Mouse (Mus musculus) thymus, postnatal 36 days (tissue): ENCODE measurements around the gene Gm21981.

ENCODE experiments used
- DNase-seq, 2 experiments: peaks; one replicate each; pipeline ENCODE4 v3.0.0; 2022; ENCODE audit warnings: mixed read lengths in 2 of 2

The Gm21981 gene

DNA sequence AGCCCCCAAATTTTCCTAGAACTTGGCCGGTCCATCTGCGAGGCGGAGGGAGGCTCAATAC lies at the start of gene Gm21981:
TSS of gene Gm21981 (minus strand) at position 14 of the 61 bp plus-strand sequence.
- DNase-seq = no peak

DNA sequence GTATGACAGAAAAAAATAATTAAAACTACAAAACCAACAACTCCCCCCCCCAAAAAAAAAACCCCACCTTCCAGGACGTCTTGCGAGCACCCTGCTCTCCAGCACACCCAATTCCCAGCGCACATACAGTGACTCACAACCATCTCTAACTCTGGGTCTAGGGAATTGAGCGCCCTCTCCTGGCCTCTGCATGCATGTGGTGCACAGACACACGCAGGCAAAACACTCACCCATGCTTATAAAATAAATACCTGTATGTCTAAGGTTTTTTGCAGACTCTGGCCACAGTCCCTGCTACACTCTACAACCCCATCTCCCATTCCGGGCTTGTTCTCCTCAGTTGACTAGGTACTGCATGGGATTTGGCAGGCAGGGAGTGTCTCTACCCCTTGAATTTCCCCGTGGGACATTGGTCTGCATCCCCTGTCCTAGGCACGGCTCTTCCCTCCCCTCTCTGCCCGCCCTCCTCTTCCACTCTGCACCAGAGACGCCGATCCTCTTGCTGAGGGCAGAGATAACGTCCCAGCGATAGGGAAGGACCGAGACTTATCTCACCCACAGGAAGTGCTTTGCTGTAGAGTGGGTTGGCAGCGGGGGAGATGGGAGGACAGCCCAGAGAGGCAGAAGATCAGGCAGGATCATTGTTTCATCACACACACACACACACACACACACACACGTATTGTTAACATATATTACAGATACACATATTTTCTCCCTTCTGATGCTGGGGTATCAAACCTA lies 48.9 kb upstream of the Gm21981 start:
- peak; percentile 24 to 30 for DNase-seq

DNA sequence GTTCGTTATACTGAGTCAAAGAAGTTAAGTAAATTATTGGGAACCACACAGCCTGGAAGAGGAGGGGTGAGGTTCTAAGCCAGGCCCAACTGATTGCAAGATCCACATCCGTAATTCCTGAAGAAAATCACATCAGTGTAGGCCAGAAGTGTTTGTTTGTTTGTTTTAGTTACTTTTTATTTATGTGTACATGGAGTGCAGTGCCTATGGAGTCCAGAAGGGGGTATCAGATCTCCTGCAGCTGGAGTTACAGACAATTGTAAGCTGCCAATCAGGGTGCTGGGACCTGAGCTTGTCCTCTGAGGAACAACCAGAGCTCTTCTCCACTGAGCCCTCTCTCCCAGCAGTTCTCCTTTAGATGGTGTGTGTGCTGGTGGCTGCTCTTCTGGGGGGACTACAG lies 45.9 kb upstream of the Gm21981 start:
- no peak for DNase-seq

DNA sequence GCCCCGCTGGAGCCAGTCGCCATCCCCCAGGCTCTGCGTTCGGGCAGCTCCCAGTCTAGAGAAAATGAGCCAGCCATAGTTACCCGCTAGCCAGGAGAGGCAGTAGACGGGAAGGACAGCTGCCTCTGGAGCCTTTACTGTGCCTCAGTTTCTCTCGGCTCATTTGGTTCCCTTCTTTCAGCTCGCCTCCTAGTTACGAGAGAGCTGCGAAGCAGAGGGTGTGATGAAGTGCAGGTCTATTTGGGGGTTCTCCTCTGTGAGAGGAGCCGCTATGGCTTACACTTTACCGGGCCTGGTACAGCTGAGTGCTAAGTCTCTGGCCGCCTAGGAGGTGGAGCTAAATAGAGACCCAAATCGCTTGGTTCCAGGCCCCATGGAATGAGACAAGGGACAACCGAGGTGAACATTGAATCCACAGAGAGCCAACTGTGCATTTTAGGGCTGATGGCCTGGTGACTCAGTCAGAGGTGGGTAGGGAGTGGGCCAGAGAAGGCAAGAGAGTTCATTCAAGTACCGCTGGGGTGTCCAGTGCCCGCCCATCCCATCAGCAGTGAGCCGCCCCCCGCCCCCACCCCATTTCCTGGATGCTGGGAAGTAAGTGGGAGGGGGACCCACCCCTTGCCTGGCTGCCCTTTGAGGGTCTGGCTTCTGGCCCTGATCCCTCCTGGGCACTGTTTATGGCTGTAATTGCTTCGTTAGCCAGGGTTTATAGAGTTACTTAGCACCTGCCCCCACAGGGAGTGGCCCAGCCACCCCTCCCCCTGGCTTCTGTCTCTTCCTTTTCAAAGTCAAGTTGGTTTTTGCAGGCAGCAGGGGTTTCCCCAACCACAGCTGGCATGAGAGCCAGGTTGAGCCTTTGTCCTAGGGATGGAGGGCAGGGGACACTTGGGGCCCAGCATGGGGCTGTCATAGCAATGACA lies 44.9 kb upstream of the Gm21981 start:
- DNase-seq = peak; percentile 40 to 55

DNA sequence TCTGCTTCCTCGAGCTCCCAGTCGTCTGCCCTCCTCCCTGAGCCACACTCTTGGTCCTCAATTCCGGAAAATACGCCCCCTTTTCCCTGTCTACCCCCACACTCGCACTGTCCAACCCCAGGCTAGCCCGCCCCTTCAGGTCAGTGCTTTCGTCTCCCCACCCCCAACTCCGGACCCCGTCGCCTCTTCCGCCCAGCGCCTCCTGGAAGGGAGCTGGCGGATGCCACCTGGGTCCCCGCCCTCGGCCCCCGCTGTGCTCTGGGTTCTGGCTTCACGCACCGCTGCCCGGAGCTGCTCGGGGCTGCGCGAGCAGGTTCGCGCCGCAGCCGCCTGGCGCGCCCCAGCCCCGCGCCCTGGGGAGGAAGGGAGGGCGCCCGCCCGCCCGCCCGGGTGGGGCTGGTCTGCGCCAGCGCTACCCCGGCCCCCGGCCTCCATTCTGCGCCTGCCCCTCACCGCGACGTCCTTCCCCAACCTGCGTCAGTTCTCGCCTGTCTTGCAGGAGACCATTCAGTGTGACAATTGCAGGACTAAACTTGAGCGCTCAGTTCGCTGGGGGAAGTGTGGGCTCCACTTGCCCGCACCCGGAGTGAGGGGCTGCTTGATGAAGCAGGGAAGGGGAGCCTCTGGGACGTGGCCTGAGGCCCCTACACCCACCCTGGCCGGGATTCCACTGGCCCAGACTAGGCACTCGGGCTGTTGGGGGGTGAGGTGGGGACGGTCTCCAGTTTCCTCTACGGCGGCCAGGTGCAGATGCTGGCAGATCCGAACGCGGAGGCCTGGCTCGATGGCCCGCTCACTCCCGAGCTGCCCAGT lies 44.0 kb upstream of the Gm21981 start:
- DNase-seq = peak; percentile 58 to 70

DNA sequence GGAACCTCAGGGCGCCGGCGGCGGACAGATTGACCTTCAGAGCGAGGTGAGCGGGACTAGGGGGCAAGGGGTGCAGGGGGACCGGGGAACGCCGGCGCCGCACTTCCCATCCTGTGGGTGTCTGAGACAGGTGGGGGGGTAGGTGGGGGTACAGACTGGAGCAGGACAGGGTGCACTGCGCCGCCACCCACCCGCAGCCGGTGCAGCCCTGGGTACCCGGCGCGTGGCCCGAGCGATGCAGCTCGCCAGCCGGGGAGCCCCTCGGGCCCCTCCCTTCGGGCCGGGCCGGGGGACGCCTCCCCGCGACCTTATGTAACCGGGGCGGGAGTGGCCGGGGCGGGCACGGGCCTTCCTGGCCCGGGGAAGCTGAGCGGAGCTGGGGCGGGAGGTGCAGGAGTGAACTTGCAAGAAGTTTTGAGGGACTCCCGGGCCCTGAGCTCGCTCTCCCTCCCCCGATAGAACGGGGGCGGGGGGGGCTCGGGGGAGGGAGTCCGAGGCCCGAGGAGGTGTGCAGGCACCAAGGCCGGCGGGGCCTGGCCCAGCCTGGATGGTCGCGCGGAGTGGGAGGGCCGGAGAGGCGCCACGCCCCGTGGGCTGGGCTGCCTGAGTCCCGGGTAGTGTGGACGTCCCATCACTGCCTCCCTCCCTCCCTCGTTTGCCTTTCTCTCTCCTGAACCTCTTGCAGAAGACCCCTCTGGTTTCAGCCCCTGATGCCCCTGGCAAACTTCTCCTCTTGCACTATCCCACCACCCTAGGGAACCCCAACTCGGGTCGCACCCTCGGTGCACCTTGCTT lies 43.2 kb upstream of the Gm21981 start:
- DNase-seq = peak; percentile 68 to 73

DNA sequence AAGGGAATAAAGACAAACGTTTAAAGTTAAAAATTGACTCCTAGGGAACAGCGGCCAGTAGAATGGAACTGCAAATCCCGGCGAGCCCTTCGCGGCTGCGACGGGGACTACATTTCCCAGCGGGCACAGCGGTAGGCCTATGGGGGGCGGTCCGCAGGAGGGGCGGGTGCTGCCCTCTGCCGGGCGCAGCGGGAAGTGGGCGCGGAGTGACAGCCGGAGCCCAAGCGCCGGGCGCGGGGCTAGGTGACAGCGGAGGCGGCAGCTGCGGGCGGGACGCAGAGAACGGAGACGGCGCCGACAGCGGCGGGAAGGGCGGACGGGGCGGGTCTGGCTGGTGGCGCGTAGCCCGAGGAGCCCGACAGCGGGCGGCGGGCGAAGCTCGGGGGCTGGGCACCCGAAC lies 42.6 kb upstream of the Gm21981 start, which contains the start of gene Tfeb:
TSS of gene Tfeb (plus strand) at position 175 of the 400 bp plus-strand sequence.
- peak; percentile 96 to 97 for DNase-seq

DNA sequence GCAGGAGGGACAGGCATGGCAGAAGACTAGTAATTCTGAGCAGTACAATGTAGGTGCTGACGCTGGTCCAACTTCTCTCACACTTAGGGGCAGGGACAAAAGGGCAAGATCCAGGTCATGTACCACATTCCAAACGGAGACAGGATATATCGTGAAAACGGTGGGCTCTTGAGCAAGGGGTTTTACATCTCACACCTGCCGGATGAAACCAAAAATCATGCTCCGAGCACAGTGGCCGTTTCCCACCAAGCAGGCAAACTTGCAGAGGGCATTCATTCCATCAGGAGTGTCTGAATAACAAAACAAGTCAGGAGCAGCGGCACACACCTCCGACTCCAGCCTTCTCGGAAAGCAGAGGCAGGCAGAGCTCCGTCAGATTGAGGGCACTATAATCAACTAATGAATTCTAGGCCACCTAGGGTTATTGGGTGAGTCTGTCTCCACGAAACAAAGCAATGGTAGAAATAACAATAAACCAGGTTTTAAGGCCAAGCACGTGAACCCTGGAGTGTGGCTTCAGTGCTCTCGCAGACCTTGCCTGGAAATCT lies 41.4 kb upstream of the Gm21981 start:
- DNase-seq = no peak

DNA sequence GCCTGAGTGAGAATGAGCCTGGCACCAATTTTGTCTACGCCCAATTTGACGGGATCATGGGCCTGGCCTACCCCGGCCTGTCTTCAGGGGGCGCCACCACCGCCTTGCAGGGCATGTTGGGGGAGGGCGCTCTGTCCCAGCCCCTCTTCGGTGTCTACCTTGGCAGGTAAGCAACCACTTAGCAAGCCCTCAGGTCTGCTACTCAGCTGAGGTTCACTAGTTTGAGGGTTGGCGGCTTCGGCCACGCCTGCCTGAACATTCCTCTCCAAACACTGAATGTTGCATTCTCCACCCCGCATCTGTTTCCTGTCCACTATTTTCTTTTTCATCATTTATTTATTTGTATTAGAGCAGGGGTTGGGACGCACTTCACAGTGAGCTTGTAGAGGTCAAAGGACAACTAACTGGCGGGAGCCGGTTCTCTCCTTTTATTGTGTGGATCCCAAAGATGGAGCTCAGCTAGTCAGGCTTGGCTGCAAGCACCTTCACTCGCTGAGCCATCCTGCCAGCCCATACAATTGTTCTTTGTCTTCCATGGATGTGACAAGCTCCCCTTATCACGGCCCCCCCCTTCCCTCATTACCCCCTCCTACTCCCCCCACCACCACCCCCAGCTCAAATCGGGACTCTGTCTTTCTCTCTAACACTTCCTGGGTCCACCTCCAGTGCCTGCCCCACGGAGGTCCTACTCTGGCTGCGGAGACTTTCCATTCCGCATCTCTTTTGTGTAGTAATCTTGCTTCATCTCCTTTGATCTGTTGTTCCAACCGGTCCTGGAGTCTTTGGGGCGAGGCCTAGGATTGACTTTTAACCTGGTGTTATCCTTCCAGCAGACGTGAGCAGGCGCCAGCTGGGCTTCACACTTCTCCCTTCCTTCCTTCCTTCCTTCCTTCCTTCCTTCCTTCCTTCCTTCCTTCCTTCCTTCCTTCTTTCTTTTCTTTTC lies 36.6 kb upstream of the Gm21981 start:
- DNase-seq = no peak

DNA sequence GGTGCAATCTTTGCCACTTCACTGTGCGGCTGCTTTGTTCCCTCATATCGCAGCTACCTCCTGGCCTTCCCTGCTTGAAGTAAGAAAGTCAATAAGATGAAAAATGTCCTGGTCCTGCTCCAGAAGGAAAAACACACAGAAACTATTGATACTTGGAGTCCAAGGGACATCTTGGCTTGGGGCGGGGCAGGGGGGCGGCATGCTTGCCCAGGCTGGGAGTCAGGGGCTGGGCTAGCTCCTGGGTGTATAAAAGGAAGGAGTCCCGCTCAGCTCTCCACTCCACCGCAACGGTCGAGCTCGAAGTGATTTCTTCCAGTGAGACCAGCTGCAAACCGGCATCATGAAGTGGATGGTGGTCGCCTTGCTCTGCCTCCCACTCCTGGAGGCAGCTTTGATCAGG lies 32.3 kb upstream of the Gm21981 start, which contains the start of gene Pgc:
TSS of gene Pgc (plus strand) at position 277 of the 400 bp plus-strand sequence.
- no peak for DNase-seq

DNA sequence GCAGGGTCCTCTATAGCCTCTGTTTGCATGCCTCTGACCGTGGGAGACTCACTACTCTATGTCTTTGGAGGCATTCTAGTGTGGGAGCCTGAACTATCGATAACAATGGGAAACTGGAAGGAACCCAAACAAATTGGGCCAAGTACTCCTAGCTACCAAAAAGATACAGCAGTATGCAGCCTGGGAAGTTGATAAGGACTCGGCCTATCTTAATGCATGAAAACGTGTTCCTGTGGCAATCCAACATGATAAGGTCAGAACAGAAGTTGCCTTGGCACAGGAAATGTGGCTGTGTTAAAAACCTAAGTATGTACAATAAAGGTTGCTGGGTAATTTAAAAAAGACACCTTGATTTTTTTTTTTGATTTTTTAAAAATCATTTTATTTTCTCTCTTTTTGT lies 26.9 kb upstream of the Gm21981 start:
- no peak for DNase-seq

DNA sequence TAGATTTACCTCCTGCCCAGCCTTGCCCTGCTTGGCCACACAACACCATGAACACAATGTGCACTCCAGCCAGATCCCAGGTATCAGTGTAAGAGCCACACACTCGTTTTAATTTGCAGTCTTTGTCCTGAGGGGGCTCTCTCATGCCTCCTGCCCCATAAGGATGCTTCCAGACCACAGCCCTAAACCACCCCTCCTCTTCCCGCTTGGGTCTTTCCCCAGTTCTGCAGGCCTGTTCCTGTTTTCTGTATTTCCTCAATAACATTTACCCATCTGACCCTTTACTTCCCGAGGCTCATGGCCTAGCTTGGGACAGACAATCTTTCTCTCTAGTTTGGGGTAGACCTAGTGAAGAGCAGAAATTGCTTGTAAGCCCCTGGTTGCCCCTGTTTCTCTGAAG lies 20.8 kb upstream of the Gm21981 start:
- no peak for DNase-seq

DNA sequence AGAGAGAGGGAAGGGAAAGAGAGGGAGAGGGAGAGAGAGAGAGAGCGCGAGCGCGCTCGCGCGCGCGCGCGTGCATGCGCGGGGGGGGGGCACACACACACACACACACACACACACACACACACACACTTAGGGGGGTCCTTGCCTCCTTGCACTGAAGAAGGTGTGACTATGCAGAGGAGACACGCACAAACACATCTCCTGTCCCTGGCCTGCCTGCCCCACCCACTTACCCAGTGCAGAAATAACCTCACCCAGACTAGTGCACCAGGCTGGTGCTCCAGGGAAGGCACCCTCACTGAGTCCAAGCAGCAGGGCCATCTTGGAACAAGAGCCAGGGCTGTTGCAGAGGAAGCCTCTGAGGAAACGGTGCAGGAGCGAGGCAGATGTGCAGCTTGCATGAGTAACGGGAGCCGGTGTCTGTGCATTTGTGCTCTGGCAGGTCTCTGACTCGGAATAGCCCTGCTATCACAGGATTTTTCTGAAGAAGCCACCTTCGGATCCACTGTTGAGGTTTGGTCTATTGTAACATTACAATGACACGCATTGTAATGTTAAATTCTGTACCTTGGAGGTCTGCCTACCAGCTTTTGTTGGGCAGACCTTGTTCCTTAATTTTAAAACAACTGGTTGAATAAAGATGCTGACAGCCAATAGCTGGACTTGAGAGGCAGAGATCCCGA lies 18.8 kb upstream of the Gm21981 start:
- no peak for DNase-seq

DNA sequence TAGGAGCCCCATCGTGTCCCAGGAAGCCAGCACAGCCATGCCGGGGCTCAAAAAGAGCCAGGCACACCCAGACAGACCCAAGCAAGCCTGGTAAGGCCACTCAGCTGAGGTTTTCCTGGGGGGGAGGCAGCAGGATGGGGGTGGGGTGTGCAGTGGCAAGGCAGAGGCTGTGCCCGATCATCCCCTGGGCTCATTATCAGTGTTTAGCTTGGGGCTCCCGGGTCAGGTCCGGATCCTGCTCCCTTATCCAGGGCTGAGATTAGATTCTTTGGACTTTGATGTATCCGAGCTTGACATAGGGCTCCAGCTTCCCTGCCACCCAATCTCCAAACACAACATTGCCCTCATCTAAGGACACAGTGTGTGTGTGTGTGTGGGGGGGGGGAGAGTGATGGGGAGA lies 17.6 kb upstream of the Gm21981 start:
- no peak for DNase-seq

DNA sequence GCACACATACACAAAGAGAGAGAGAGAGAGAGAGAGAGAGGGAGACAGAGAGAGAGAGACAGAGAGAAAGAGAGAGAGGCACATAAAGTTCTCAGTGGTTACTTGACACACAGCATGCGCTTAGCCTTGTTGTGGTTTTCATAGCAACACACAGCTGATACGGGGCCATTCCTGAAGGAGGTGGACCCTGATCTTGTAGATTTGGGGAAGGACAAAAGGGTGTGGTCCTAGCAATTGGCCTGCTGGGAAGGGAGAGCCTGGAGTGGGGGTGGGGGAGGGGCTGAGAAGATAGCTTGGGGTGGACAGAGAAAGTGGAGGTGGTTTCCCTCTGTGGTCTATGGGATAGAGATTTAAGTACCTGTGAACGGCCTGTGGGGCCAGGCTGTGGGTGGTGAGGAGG lies 15.8 kb upstream of the Gm21981 start:
- no peak for DNase-seq

DNA sequence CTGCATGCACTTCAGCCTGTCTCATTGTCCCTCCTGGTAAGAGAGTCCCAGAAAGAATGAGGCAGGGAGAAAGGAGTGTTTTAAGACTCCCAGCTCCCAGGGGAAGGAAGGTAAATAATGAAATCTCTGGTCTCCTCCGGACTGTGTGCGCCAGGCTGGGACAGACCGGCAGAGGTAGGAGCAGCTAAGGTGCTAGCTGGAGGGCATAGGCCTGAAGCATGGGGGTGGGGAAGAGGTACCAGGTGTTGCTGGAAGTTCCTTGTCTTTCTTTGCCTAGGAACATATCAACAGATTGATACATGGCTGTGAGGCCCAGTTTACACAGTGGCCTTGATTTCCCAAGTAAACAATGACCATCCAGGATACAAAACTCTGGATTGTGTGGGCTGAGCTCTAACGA lies 14.7 kb upstream of the Gm21981 start:
- DNase-seq = no peak

DNA sequence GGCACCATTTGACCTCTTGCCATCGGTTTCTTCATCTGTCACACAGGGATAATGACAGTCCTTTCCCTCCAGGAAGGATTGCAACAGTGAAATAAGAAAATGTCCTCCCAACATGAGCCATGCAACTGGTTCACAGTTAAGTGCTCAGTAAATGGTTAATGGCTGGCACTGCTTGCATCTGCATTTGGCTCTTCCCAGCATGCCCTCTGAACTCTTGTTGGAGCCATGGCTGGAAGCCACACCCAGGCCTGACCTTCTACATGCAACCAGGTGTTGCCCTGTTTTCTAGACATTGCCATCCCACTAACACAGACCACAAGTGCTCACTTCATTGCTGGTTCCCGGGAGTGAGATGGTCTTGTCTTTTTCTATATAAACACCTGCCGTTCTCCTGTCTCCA lies 13.7 kb upstream of the Gm21981 start:
- no peak for DNase-seq

DNA sequence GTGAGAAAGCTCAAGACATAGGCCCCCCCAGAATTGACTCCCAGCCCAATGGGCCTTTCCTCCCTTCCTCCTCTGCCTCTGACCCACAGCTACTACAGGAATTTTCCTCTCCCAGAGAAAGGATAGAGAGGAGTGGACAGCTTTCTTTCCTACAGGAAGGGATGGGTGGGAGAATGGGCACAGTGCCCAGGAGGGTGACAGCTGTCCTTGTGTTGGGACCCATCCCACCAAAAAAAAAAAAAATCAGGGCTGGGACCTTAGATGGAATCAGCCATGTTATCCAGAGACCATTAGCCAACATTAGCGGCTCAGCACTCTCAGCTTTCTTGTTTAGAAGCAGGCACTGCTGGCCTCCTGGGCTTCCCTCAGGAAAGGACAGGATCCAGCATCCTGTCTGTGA lies 11.9 kb upstream of the Gm21981 start:
- no peak for DNase-seq

DNA sequence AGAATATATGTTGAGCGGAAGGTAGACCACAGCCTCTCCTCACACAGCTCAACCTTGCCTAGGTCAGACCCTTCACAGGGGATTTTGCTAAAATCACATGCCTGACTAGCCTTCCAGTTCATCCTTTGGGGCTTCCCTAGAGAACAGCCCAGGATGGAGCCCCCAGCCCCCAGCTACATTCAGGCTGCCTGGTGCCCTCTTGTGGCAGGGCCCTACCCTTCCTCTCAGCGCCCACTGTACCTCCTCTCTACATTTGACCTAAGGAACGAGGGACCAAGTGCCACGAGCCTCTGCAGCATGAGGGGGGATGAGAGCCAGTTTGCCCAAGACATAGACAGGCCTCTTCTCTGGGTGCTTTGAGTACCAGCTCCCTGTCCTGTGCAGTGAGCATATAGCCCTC lies 10.4 kb upstream of the Gm21981 start:
- peak; percentile 14 to 24 for DNase-seq

DNA sequence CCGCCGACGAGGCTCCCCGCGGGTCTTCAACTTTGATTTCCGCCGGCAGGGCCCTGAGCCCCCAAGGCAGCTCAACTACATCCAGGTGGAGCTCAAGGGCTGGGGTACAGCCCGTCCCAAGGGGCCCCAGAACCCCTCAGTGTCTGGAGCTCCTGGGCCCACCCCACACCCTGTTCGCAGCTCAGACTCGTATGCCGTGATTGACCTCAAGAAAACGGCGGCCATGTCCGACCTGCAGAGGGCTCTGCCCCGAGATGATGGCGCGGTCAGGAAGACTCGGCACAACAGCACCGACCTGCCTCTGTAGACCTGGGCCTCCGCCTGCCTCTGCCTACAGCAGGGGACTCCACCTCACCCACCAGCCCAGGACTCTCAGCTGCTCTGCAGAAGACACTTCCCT lies 9.3 kb upstream of the Gm21981 start:
- no peak for DNase-seq
